Mouse (Mus musculus) adrenal gland, postnatal 25 days (tissue): ENCODE measurements at regions not wholly inside any gene's neighbourhood (a gene's known extent, or its start where the extent isn't known, plus 50 kb on each side); places are given as distances from the start of the nearest gene placed in this dataset.
A peak's percentile ranks its signal among the peaks of the same experiment; 100 is the strongest.
"Not testable (repeated sequence)": the region's sequence is repeated elsewhere in the genome, so short reads cannot be mapped to it uniquely, and the experiment has no call there.

Experiments used
- DNase-seq: peaks from one replicate; pipeline ENCODE4 v3.0.0; 2021; ENCODE audit warnings: mixed read lengths

- no peak for DNase-seq
Measured at GRCm38 (mm10) chr19:27694478-27694877, 264.9 kb upstream of the Pum3 start.

GRCm38 (mm10) chr19:27693706-27694105, 264.1 kb upstream of the Pum3 start:
- no peak for DNase-seq

- no peak for DNase-seq
Measured at GRCm38 (mm10) chr19:27692944-27693343, 263.3 kb upstream of the Pum3 start.

- DNase-seq = no peak
Measured at GRCm38 (mm10) chr19:27683426-27683825, 253.8 kb upstream of the Pum3 start.

- no peak for DNase-seq
Measured at GRCm38 (mm10) chr19:27679427-27679826, 249.8 kb upstream of the Pum3 start.

- no peak for DNase-seq
Measured at GRCm38 (mm10) chr19:27672679-27673190, 243.1 kb upstream of the Pum3 start.

- no peak for DNase-seq
Measured at GRCm38 (mm10) chr19:27663296-27663695, 233.7 kb upstream of the Pum3 start.

GRCm38 (mm10) chr19:27641001-27641400, 211.4 kb upstream of the Pum3 start:
- DNase-seq = no peak

GRCm38 (mm10) chr19:27633105-27633504, 203.5 kb upstream of the Pum3 start:
- DNase-seq = no peak

- no peak for DNase-seq
Measured at GRCm38 (mm10) chr19:27627626-27628025, 198.0 kb upstream of the Pum3 start.

GRCm38 (mm10) chr19:27617522-27617921, 187.9 kb upstream of the Pum3 start:
- DNase-seq = no peak

- DNase-seq = no peak
Measured at GRCm38 (mm10) chr19:27606933-27607332, 177.3 kb upstream of the Pum3 start.

- DNase-seq = no peak
Measured at GRCm38 (mm10) chr19:27603296-27603695, 173.7 kb upstream of the Pum3 start.

GRCm38 (mm10) chr19:27601551-27601950, 171.9 kb upstream of the Pum3 start:
- no peak for DNase-seq

GRCm38 (mm10) chr19:27600386-27600785, 170.8 kb upstream of the Pum3 start:
- DNase-seq = not testable (repeated sequence)

- no peak for DNase-seq
Measured at GRCm38 (mm10) chr19:27599639-27600308, 170.1 kb upstream of the Pum3 start.

GRCm38 (mm10) chr19:27598350-27598749, 168.7 kb upstream of the Pum3 start:
- no peak for DNase-seq

- DNase-seq = no peak
Measured at GRCm38 (mm10) chr19:27585566-27585965, 155.9 kb upstream of the Pum3 start.

- no peak for DNase-seq
Measured at GRCm38 (mm10) chr19:27582111-27582500, 152.5 kb upstream of the Pum3 start.

- no peak for DNase-seq
Measured at GRCm38 (mm10) chr19:27581362-27582110, 151.9 kb upstream of the Pum3 start.

GRCm38 (mm10) chr19:27576478-27576877, 146.9 kb upstream of the Pum3 start:
- DNase-seq = no peak

- DNase-seq = no peak
Measured at GRCm38 (mm10) chr19:27566929-27567328, 137.3 kb upstream of the Pum3 start.

GRCm38 (mm10) chr19:27566060-27566459, 136.4 kb upstream of the Pum3 start:
- DNase-seq = no peak

- peak; percentile 5 for DNase-seq
Measured at GRCm38 (mm10) chr19:27564086-27564485, 134.5 kb upstream of the Pum3 start.
